Mouse (Mus musculus) heart, postnatal 14 days (tissue): ENCODE measurements at regions not wholly inside any gene's neighbourhood (a gene's known extent, or its start where the extent isn't known, plus 50 kb on each side); places are given as distances from the start of the nearest gene placed in this dataset.
A peak's percentile ranks its signal among the peaks of the same experiment; 100 is the strongest.

Source experiments
- DNase-seq, 2 experiments: peaks; one replicate each; pipeline ENCODE4 v3.0.0; 2021 to 2022
- intact Hi-C: fragments of 180-260 bp; cut with DNase I; formaldehyde crosslinking; loops from one replicate; pipeline ENCODE4 v1.15.1; 2025

DNA sequence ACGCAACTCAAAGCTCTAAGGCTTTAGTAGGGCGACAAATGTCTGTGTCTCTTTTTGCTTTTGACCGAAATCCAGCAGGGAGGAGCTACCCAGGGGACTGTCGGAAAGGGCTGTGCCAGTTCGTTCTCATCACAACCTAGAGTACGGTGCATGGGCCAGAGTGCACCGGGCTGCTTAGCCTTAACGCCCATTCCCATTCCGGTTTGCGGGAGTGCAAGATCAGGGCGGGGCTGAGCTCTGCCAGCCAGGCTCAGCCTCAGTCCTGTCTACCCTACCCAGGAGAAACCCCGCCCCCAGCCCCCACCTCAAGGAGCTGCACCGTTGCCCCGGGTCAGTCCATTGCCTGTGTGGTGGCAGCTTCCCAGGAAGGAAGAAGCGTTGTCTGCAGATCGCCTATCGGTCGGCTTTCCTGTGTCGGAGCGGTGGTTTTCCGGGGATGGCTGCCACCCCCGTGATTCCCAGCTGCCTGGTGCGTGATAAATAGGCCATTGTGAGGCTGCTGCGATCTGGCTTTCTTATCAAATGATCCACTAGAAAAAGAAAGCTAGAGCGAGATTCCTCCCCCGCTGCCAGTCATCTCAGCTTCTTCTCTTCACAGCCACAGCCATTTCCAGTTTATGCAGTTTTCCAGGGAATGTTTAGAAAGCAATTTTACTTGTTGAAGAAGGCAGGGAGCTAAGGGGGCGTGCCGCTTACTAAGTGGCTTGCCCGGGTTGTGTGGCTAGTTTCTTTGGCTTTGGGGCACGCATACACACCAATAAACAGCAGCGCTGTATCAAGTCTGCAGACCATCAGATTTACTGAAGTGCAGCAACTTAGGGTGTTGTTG is 187.4 kb upstream of the Ankrd55 start:
- intact Hi-C loops: loop anchor here (2.0 to 5.0 kb wide), 4 partner anchors 61 to 292 kb away; partner anchors contain the start of gene Map3k1
- peak; percentile 54 to 63 for DNase-seq

- intact Hi-C loops: loop anchor here (2.0 to 5.0 kb wide), 4 partner anchors 61 to 293 kb away; partner anchors contain the start of gene Map3k1
- DNase-seq: no peak
Observed at GRCm38 (mm10) chr13:112101421-112101756, 186.9 kb upstream of the Ankrd55 start.

- DNase-seq: no peak
- intact Hi-C loops: no loop called here
Observed at GRCm38 (mm10) chr13:112105953-112106352, 182.3 kb upstream of the Ankrd55 start.

DNA sequence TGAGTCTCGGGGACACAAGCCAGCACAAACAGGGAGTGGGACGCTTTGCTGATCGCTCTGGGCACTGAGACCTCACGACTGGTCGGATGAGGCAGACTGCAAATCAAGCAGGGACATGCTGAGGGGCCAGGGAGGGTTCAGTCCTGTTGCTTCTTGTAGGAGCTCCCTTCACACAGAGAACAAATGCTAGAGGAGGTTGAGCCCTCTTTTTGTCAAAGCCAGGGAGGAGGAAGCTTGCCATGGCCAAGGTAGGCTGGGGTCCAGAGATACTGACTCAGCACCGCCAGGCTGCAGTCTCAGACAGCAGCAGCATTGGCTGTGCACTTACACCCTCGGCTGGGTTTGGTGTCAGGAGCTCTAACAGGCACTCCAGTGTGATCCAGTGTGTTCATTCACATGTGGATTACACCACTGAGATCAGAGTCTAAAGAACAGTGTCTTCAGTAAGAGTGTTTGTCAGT is 173.5 kb upstream of the Ankrd55 start:
- intact Hi-C loops: no loop called here
- DNase-seq: peak; percentile 46 to 56

GRCm38 (mm10) chr13:112116101-112116726 is 172.0 kb upstream of the Ankrd55 start:
- no peak for DNase-seq
- intact Hi-C loops: no loop called here

DNA sequence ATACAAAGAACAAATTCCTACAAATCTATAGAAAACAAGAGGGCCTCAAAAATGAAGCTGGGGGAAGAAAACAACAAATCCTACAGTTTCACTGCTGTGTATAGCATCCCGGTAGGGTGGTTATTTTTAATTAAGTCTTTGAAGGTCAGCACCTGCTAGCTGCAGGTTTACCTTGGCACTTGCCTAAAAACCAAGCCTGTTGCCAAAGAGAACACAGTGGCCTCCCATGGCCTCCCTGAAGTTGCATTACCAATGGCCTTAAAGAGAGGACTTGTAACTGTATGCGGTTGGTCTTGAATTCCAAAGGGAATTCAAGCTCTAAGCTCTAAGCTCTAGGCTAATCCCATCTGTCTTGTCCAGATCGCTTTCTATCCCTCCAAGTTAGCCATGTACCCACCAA is 169.7 kb upstream of the Ankrd55 start:
- intact Hi-C loops: no loop called here
- no peak for DNase-seq

DNA sequence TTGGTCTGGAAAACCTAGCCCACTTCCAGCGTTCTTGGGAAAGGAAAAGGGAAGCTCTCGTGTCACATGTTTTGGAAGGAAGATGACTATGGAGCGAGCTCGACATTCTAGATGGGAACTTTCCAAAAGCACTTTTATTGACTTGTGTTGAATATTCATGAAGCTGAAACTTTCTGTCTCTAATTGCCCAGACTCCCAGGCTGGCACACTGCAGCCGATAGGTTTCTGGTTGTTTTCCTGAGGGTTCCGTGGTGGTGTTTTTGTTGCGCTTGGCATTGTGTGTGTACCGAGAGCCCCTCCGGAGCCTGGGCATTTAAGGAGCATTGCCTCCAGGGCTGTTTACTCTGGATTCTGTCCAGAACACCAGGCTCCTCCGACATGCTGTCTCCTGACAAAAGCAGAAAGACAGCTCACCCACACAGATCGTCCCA is 168.6 kb upstream of the Ankrd55 start:
- intact Hi-C loops: no loop called here
- DNase-seq: no peak

DNA sequence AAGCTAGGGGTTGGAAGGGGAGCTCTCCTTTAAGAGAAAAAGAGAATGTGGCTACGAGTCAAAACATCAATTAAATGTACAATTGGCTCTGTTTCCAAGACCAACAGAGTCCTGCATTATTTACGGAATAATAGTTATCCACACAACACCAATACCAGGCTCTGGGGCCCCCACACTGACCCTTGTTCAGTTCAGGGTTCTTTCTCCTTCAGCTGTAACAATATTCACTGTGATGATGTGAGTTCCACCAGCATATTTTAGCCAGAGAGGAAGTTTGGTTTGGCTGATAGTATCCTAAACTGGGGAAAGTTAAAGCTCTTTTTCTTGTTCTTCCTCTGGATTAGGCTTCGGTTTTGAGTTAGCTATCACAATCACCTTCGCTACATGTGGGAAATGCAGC is 167.9 kb upstream of the Ankrd55 start:
- intact Hi-C loops: no loop called here
- no peak for DNase-seq

DNA sequence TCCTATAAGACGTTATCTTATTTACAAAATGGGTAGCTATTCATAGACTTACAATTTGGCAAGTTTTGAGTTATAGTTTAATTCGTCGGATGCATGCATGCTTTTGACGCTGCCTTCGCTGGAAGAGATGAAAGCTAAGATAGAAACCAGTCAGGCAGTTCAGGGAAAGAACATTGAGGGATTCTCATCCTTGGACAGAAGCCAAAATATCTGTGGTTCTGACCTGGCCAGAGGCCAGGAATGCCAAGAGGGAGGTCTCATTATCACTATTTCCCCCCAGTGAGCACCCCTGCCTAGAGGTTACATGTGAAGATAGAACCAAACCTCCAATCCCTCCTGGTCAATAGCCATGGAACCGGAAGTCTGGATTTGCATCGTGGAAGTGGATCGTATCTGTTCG is 167.1 kb upstream of the Ankrd55 start:
- intact Hi-C loops: no loop called here
- DNase-seq: no peak

GRCm38 (mm10) chr13:112122842-112123373 is 165.3 kb upstream of the Ankrd55 start:
- DNase-seq: peak; percentile 32 to 55

DNA sequence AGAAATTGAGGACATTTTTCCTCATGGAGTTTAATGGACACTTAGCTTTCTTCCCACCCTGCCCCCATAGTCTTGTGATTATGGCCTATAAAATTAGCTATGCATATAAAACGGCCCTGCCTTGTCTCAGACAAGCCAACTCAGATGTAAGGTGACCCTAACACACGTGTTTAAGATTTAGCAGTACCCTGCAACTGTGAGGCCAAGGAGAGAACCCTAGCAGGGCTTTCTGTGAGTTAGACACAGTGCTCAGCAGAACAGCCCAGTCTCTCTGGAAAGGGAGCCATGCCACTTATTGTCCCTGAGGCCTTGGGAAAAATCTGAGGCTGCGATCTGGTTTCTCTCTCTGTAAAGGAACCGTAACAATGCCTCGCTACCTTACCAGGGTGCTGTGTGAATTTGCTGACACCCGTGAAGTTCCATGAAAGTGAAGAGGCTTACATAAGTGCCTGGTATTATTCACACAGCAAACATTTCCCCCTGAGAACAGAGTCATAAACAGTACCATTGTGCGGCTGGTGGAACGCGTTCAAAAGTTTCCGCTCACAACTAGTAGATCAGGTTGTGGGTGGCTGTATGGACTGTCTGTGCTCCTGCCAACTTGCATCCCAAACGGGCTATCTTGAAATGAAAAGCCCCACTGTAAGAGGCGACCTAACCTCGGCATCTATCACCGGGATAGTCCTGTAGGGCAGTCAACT is 162.3 kb upstream of the Ankrd55 start:
- no peak for DNase-seq
- intact Hi-C loops: no loop called here

More at GRCm38 (mm10) chr13:112122842-112123373, 165.3 kb upstream of the Ankrd55 start:
- intact Hi-C loops: no loop called here

- no peak for DNase-seq
- intact Hi-C loops: no loop called here
Observed at GRCm38 (mm10) chr13:112130220-112130619, 158.0 kb upstream of the Ankrd55 start.

GRCm38 (mm10) chr13:112130774-112131173 is 157.5 kb upstream of the Ankrd55 start:
- no peak for DNase-seq
- intact Hi-C loops: no loop called here

DNA sequence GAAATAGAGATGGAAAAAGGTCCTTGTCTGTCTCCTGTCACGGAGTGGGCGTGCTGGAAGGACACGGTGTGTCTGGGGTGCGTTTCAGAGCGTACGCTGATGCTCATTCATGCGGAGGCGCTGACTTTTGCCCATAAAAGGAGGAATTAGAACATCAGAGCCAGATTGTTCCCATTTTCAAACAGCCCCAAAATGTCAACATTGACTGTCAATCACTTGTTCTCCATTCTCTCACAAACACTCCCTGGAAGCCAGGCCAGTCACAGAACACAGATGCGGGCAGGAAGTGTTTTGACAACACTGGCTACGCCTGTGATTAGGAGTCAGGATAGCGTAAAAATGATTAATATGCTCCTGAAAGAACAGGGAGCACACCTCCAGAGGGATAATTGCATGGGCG is 157.1 kb upstream of the Ankrd55 start:
- DNase-seq: no peak
- intact Hi-C loops: no loop called here

DNA sequence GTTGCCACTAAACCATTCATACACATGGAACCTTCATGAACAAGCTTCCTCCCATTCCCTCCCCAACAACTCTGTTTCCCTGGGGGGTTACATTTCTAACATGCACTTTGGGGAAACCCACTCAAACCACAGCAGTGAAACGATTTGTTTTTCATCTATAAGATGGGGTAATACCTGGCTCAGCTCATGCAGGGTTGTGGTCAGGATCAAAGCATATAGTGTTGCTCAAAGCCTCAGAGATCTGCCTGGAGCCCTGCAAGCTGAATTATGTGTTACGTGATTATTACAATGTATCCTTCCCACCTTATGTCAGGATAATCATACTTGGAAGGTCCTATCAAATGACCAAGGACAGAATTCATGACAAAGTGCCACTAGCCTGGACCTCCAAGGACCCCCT is 154.5 kb upstream of the Ankrd55 start:
- intact Hi-C loops: no loop called here
- DNase-seq: no peak

DNA sequence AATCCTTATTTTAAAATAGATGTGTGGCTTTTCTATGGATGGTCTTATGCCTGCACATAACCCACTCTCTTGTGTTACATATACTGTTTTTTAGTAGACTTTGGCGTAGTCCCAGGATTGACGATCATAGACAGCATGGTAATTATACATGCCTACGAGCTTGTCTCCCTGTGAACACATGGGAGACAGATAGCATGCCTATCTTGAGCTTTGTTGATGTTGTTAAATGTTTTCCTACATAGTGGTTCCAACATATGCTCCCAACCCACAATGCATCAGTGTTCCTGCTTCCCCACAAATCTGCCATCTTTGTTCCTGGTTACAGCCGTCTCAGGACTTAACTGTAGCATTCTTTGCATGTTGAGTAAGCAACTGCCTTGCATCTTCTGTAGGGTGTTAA is 153.6 kb upstream of the Ankrd55 start:
- intact Hi-C loops: no loop called here
- DNase-seq: no peak

DNA sequence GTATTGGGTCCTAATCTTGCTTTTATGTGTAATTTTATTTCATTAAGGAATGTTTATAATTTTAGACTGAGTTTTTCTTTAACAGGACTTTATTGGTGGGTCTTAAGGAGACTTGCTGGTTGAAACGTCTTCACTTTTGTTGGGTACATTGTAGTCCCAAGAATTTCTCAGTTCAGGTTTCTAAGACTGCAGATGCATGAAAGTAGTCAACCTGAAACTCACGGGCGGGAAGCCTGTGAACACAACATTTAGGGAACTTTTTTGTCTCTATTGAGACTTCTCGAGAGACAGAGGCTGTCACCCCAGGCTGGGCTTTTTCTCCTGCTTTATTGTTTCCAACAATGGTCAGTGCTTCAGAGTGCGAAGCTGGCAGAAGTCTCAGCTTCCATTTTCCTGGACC is 152.5 kb upstream of the Ankrd55 start:
- intact Hi-C loops: no loop called here
- no peak for DNase-seq

- intact Hi-C loops: no loop called here
- DNase-seq: no peak
Observed at GRCm38 (mm10) chr13:112136850-112137249, 151.4 kb upstream of the Ankrd55 start.

DNA sequence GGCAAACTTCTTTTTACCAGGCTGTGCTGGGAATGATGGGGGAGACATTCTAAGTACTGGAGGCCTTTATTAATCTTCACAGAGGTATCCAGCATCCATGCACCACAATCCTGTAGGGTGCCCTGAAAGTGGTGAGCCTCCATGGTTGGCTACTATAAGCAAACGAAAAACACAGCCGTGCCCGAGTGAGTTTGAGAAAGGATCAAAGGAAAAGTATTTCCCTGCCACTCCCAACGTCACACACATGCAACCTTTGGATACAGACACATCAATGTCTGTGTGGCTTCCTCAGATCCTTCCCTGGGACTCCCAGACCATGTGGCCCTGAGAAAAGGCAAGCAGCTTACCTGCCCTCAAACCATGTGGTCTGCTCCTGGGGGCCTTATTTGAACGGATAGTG is 147.4 kb upstream of the Ankrd55 start:
- intact Hi-C loops: no loop called here
- no peak for DNase-seq

- no peak for DNase-seq
- intact Hi-C loops: no loop called here
Observed at GRCm38 (mm10) chr13:112144393-112145348, 143.6 kb upstream of the Ankrd55 start.
